Mouse (Mus musculus) R1 (cell line): Measurements from ENCODE around the gene Slc17a4.

ENCODE experiments used
- DNase-seq: peaks from one replicate; pipeline ENCODE4 v3.0.0-alpha.2; 2018; ENCODE audit warnings: low read depth, low spot score

The Slc17a4 gene

DNA sequence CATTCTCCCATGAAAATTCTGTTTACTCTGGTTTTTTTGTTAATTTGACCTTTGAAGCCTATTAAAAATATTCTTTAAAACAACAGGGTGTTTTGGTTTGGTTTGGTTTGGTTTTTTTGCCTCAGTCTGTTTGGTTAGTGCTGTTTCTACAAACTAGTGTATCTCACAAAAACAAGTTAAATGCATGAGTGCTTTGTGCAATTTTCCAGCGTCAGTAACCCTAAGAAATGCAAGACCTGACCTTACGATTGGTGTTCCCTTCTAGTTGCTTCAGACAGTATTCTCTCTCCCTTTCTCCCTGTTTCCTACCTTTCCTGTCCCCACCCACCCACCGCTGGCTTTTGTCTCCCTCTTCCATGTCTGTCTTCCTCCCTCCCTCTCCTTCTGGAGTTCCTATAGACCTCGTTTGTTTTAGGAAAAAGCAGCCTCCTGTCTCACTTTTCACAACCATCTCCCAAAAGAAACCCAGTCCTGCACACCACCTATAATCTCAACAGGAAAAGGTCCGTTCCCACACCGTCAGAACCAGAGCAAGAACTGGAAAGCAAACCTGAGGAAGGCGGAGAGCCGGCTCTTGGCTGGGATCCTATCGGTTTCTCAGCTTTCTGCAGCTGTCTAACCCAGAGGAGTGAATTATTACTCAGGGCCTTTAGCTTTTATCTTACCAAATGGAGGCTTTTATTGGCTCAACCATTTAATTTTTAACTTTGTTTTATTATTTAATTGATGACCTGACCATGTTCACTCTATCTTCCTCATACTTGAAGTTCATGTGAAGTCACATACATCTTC is at the start of gene Slc17a4:
TSS of gene Slc17a4 (minus strand) at position 634 of the 792 bp plus-strand sequence.
- no peak for DNase-seq

DNA sequence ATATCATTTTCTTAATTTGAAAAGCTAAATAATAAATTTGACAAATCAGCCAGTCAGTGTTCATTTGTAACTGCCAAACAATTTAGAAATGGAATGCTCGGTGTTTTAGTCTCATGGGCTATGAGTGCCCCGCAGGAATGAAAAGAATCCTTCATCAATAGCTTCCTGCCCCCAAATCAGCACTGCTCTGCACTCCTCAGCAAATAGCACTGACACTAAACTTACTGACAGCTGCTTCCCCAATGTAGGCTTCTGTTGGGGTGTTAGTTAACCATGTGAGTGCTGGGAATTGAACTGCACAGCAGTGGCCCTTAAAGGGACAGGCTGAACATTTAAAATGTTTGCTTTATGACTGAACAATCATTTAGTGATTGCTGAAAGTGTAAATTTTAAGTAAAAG is 45.0 kb upstream of the Slc17a4 start:
- no peak for DNase-seq

DNA sequence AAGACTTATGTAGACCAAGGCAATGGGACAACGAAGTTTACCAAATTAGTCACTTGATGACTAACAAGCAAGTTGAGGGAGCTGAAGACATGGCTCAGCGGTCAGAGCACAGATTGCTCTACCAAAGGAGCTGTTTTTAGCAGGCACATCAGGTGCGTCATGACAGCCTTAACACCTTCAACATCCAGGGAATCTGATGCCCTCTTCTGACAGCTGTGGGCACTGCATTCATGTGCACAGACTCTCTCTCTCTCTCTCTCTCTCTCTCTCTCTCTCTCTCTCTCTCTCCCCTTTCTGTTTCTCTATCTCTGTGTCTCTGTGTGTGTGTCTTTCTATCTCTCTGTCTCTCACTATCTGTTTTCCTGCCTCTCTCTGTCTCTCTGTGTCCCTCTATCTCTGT is 36.1 kb upstream of the Slc17a4 start:
- peak; percentile 34 for DNase-seq

DNA sequence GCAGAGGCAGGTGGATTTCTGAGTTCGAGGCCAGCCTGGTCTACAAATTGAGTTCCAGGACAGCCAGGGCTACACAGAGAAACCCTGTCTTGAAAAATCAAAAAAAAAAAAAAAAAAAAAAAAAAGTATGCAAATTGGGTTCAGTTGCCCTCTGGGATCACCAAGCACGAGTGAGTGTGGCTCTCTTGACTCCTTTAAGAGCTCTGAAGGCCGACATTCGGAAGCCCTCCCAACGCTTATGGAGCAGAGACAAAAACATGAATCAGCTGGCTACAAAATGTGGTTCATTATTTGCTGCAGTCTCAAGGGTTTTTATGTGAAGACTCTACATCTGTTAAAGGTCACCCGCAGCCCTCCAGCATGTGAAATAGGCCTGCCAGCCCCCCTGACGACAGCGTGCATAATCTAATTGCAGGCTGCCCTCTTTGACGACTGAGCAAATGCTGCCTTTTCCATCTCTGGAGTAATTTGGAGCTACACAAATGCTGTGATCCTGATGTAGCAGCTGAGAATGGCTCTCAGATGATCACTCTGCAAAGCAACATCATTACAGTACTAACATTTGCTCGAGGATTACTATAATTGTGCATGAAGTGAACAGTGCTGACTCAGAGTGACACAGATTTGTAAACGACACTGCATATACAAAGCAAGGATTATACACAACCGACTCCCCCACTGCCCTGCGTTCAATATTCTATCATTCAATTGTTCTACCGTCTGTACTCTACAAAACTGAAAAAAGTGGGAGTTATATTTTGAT is 34.9 kb upstream of the Slc17a4 start:
- no peak for DNase-seq

DNA sequence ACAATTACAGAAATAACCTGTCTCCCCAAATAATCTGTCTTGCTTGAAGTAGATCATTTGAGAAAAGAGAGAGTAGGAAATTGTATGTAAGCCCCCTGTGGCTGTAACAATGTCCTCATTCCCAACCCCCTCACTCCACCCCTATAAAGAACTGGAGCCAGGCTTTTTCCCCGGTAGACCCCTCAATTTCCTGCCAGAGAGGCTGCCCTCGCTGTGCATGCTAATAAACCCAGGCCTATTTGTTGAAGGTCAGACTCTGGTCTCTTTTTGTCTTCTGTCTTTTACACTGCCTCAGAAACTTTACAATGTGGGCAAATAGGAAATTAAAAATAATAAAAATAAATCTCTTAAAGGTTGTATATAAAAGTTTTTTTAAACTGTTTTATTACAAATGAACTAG is 31.4 kb upstream of the Slc17a4 start:
- no peak for DNase-seq

DNA sequence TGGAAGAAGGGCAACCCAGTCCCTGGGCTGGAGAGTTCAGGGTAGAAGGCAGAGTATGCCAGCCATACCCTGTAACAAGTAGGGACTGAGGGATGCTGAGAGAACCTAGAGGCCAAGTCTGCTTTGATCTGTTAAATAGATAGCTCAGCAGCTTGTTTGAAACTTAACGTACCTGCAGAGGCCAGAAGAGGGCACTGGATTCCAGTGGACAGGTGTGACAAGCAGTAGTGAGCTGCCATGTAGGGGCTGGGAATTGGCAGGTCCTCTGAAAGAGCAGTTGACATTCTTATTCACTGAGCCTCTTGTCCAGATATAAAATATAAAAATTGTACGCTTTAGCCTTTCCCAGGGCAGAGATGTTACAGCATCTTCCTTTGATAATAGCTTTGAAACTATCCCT is 28.1 kb upstream of the Slc17a4 start:
- peak; percentile 42 for DNase-seq

DNA sequence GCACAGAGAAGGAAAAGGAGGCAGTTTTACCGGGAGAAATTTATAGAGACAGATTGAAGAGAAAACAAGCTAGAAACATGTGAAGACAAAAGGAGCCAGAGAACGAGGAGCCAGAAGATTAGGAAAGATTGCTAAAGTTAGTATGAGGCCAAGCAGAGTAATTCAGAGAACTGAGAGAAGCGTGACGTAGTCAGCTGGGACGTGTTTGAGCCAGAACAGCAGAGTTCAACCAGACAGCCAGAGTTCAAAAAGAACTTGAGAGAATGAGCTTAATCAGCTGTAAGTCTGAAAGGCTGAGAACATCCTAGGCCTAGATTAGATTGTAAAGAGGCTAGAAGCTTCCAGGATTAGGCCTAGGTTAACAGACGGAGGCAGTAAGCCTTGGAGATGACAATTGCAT is 25.5 kb upstream of the Slc17a4 start:
- no peak for DNase-seq

DNA sequence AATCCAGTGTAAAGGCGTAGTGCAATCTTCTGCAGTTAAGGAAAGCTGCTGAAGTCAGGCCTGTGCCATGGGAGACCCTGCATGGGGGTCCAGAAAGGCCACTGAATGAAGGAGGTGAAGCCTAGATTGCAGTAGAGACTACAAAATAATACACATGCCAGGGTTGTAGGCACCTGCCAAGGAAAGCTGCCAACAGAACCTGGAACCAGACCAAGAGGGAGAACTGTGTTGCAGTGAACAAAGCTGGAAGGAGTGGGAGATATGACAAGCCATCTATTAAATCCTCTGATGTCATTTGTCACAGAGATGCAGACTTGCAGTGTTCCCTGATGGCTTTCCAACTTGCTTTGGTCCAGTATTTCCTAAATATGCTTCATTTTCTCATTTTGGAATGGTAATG is 23.9 kb upstream of the Slc17a4 start:
- DNase-seq: no peak

DNA sequence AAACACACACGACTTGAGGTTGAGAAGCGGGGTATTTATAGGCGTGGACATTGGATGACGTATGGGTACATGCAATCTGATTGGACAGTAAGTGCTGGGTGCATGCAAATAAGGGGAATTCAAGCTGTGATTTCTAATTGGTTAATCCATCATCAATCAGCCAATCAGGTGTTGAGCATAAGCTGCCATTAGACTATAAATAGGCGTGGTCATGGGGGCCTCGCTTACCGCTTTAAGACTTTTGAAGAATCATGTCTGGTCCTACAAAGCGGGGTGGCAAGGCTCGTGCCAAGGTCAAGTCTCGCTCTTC is 19.4 kb upstream of the Slc17a4 start, which contains the start of gene Hist1h2aa:
TSS of gene Hist1h2aa (plus strand) at position 252 of the 310 bp plus-strand sequence.
- peak; percentile 92 for DNase-seq

DNA sequence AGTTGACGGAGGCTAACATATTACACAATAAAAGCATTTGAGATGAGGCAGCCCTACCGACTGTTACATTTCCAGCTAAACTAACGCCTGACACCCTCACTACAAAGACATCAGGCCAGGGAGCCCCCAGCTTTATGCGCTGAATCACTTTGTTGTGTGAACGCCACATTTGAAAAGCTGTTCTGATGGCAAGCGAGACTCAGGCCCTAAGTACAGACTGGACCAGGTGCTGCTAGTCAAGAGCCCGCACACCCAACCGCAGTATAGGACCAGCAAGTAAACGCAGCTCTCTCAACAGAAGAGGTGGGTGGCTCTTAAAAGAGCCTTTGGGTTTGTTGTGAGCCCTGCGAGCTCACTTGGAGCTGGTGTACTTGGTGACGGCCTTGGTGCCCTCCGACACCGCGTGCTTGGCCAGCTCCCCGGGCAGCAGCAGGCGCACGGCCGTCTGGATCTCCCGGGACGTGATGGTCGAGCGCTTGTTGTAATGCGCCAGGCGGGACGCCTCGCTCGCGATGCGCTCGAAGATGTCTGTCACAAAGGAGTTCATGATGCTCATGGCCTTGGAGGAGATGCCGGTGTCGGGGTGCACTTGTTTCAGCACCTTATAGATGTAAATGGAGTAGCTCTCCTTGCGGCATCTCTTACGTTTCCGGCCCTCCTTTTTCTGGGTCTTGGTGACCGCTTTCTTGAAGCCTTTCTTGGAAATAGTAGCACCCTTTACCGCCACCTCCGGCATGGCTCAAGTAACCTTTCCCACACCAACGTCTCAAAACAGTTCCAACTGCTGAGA is 18.8 kb upstream of the Slc17a4 start, which contains the start of gene Hist1h2ba:
TSS of gene Hist1h2ba (minus strand) at position 736 of the 790 bp plus-strand sequence.
- DNase-seq: peak; percentile 32

DNA sequence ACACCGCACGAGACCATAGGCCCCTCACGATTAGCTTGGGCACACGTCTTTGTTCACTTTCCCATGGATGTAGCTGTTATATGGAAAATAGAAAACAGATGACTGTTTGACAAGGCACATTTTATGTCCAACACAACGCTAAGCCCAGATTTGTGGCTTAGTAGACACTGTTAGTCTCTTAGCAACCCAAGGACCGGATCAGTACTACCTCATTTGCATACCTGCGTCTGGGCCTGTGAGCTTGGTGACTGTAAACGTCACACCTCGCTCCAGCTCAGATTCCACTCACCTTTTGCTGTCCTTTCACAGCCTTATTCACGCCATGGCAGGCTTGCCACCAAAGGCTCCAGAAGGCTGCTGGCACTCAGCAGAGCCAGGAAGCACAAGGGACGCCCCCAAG is 16.1 kb upstream of the Slc17a4 start:
- DNase-seq: peak; percentile 50

DNA sequence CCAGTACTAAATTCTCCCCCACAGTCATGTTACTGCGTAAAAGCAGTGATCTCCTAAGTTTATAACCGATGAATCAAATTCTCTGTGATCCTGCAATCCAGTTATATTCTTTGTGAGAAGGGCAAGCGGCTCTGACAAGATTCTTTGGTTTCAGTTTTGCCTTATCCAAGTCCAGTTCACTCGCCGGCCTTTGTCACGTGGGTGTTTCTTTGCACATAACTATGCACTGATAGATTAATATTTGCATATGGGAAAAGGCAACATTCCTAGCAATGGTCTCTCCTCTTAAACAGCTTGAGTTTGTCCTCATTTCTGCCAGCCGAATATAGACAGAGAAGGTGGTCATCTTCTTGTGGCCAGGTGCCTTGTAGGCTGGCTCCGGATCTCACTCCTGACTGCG is 15.7 kb upstream of the Slc17a4 start:
- no peak for DNase-seq

DNA sequence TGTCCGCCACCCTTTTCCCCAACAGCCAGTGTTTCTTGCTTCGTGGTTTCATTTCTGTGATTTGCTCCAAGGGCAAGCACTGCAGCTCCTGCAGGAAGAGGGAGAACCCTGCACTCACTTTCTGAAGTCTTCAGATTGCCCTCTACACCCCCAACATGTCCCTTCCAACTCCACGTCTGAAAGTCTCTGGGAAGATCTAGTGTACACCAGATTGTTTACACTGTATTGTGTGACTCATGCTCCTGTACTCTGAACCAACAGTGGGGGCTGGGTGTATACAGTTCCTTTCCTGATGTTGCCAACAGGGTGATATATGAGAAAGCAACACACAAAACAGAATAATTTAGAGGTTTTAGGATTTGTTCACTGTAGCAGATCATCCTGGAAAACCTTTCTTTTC is 13.8 kb upstream of the Slc17a4 start:
- no peak for DNase-seq

DNA sequence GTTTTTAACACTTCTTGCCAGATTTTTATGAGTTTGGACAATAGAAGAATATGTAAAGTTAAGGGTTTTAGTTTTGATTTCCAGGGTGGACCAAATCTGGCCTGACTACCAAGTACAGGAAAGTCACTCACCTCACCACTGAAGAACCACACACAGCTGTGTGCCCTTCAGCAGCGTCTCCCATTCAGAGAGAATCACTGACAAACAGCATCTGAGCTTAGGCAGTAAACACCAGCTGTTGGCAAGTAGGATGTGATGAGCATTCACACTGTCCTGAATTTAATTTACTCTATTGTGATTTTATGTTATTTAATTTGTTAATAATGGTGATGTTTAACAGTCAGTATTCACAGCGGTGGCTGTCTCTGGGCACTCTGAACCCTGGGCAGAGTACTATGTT is 11.0 kb upstream of the Slc17a4 start:
- DNase-seq: no peak

DNA sequence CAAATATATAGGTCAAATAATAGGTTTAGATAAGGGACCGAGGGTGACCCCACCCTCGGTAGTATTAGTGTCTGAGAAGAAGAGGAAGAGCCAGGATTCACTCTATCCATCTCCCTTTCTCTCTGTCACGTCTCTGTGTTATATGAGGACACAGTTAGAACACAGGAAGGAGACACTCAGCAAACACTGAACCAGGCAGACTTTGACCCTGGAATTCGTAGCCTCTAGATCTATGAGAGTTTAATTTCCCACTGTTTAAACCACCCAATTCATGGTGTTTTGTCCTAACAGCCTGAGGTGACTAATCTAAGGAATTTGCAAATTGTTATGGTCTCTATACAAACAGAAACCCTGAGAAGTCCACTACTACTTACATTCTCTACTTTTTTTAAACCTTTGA is 2.9 kb upstream of the Slc17a4 start:
- DNase-seq: no peak

DNA sequence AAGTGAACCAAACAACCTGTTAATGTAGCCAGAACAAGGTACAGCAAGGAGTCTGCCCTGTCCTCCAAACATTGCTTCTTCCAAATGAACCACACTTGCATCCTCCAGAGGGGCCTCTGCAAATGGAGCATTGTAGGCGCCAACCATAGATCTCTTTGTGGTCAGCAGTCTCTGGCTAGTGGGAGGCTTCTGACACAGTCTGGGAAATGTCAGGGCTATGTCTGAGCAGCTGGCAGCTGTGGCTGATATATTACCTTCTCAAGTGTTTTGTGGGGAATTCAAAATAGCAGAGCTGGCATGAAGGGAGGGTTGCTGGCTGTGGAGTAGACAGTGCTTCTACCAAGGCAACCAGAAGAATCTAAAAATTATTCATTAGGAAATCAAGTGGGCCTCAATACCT is 1.3 kb upstream of the Slc17a4 start:
- no peak for DNase-seq

DNA sequence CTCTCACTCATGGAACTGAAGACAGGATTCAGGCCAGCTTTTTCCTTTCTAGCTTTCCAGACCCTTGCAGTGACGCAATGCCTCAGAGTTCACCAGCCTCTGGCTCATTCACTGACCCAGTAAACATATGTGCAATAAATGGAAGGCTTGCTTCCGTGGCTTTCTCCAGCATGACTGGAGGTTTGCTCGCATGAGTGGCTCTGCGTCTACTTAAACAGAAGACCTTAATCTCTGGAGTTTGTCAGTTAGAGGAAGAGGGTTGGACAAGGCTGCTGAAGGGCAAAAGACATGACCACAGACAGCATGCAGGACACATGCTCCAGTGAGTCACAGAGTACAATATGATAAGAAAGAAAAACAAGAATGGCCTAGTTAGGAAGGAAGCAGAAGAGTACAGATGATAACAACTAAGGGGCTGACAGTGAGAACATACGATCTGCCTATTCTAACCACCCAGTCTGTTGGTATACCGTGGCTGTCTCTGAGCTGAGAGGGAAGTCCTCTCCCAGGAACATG is 960 bp downstream of the Slc17a4 start:
- DNase-seq: no peak

DNA sequence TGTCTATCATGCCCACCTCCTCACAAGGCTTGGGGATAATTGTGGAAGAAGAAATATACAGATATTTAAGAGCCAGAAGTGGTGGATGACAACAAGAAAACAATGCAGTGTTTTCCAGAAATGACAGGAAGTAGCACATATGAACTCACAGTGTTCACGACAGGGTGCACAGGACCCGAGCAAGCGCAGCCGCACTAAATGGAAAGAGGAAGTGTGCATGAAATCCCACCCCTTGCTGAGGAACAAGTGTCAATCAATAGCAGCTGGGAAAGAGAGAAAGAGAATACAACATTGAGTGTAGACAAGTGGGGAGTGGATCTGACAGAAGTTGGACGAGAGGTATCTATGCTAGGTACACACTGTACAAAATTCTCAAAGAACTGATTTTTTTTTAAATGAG is 3.5 kb downstream of the Slc17a4 start:
- DNase-seq: no peak

DNA sequence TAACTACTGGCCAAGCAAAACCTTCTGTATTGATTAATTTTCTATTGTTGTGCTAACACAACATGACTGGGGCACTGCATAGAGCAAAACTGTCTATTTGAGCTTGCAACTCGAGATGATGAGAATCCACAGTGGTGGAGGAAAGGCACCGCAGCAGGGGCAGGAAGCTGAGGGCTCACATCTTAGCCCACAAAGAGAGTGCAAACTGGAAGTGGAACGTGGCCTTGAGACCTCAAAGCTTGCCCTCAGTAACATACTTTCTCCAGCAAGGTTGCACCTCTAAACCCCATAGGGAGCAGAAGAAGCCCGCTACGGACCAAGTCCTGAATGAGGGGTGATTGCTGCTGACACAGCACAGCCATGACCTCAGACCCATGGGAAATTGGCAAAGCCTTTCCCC is 4.7 kb downstream of the Slc17a4 start:
- DNase-seq: no peak

DNA sequence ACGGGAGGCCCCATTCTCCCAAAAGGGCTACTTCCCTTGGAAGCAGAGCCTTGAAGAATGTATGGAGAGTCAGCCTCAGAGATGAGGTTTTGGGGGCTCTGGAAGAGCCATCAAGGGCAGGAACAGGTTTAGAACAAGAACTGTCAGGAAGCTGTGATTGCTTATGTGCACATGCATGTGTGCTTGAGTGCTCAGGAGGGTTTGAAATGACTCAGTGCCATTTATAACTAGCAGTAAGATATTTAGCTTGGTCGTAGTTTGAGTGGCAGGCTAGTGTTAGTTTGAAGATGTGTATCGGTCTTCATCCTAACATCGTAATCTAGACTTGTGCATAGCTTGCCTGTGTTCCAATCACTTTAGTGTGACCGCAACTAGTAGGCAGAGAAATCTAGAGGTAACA is 7.9 kb downstream of the Slc17a4 start:
- DNase-seq: no peak

DNA sequence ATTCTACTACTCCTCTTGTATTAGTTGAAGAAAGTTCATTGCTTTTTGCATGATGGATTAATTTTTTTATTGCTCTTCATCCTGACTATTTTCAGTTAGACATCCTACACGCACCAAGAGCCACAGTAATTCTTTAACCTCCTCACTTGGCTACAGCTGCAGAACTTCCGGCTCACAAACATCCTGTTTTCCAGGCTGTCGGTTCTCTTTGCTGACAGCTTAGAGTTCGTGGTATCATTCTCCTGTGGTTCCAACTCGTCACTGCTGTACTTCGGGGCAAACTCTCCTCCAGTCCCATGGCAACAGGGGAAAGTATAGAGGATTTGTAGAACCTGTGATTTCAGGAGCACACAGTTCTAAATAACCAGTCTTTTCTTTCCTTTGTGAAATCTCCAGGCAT is 16.6 kb downstream of the Slc17a4 start:
- no peak for DNase-seq

DNA sequence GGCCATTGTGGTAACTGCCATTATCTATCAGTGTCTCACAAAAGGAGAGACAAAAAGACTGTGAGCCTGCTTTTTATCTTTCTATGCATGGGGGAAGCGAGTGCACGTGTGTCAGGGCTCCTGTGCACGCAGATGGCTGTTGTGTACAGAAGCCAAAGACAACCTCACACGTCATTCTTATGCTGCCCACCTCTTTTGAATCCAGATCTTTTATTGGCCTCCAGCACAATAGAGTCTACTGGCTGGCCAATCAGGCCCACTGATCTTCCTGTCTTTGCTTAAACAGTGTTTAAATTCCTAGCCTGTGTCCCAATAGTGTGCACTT is 21.6 kb downstream of the Slc17a4 start:
- DNase-seq: no peak
